Mouse (Mus musculus) lung, postnatal 0 days (tissue): ENCODE data around the gene Rap1gds1.

Source experiments
- CTCF ChIP-seq: IDR thresholded peaks from 2 replicates; pipeline ENCODE4 v1.5.1; 2016; ENCODE audit warnings: antibody characterized with exemption, mild to moderate bottlenecking
- EP300 ChIP-seq: IDR thresholded peaks from 2 replicates; pipeline ENCODE4 v1.6.1; 2016; ENCODE audit warnings: antibody characterized with exemption, mild to moderate bottlenecking, control low read depth

DNA sequence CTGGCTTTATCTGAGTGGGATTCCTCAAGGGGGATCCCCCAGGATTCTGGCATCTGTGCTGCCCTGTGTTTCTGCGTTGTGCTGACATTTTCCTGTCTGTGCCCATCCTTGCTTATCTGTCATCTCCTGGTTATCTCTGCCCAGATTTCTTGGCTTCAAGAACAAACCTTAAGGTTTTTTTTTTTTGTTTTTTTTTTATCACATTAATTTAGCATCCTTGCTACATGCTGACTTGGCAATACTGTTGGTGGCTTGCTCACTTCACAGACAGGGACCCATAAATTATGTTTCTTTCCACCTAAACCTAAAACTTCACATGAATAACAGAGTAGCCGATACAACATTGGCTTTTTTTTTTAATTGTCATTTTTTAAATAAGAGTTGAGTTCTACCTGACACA lies 36.9 kb upstream of the Rap1gds1 start:
- no peak for TF ChIP-seq CTCF
- no peak for TF ChIP-seq EP300
